Mouse (Mus musculus) heart, postnatal 10 days (tissue): ENCODE measurements around the gene Rbfox2. TPM values are rescaled to one million over a fixed set of nuclear protein-coding genes. Genes with fewer than 3 reads are reported as not detected.

Source experiments
- DNase-seq, 2 experiments: peaks; one replicate each; pipeline ENCODE4 v3.0.0; 2021
- intact Hi-C: fragments of 180-260 bp; cut with DNase I; formaldehyde crosslinking; loops from one replicate; pipeline ENCODE4 v1.15.1; 2025
- total RNA-seq, 2 experiments: library from RNA; stranded (reverse); gene quantifications; 2 replicates each; pipeline ENCODE4 v1.2.3; 2021

Rbfox2 gene
- total RNA-seq, 2 experiments from 2014 or later = 134 to 153 TPM

GRCm38 (mm10) chr15:77119666-77120065, 187.1 kb downstream of the Rbfox2 start:
- intact Hi-C loops = no loop called here
- no peak for DNase-seq

GRCm38 (mm10) chr15:77117209-77117608, 189.6 kb downstream of the Rbfox2 start:
- DNase-seq = no peak
- intact Hi-C loops = no loop called here

GRCm38 (mm10) chr15:77116139-77116722, 190.6 kb downstream of the Rbfox2 start:
- intact Hi-C loops = no loop called here
- DNase-seq = no peak

- DNase-seq = no peak
- intact Hi-C loops = no loop called here
These were observed 191.3 kb downstream of the Rbfox2 start for GRCm38 (mm10) chr15:77115456-77115855.

GRCm38 (mm10) chr15:77113591-77113990, 193.2 kb downstream of the Rbfox2 start:
- DNase-seq = no peak
- intact Hi-C loops = no loop called here

GRCm38 (mm10) chr15:77112378-77112777, 194.4 kb downstream of the Rbfox2 start:
- no peak for DNase-seq
- intact Hi-C loops = no loop called here

- no peak for DNase-seq
- intact Hi-C loops = no loop called here
These were observed 194.9 kb downstream of the Rbfox2 start for GRCm38 (mm10) chr15:77111924-77112323.

GRCm38 (mm10) chr15:77110452-77110851, 196.4 kb downstream of the Rbfox2 start:
- no peak for DNase-seq
- intact Hi-C loops = no loop called here

- DNase-seq = peak in 1 of 2 experiments; percentile 29
- intact Hi-C loops = no loop called here
These were observed 199.5 kb downstream of the Rbfox2 start for GRCm38 (mm10) chr15:77107169-77107908.

GRCm38 (mm10) chr15:77105273-77105672, 201.5 kb downstream of the Rbfox2 start:
- intact Hi-C loops = no loop called here
- no peak for DNase-seq

GRCm38 (mm10) chr15:77104349-77105158, 202.2 kb downstream of the Rbfox2 start:
- intact Hi-C loops = loop anchor here (5.0 kb wide), 1 partner anchor 263 kb away; no protein-coding TSS in a partner anchor
- DNase-seq = peak in 1 of 2 experiments; percentile 19

GRCm38 (mm10) chr15:77102685-77103084, 204.1 kb downstream of the Rbfox2 start:
- DNase-seq = no peak
- intact Hi-C loops = loop anchor here (5.0 kb wide), 1 partner anchor 265 kb away; no protein-coding TSS in a partner anchor

- intact Hi-C loops = loop anchor here (5.0 kb wide), 1 partner anchor 268 kb away; no protein-coding TSS in a partner anchor
These were observed 207.0 kb downstream of the Rbfox2 start for GRCm38 (mm10) chr15:77099756-77100155.

GRCm38 (mm10) chr15:77097358-77097757, 209.4 kb downstream of the Rbfox2 start:
- intact Hi-C loops = no loop called here

More at GRCm38 (mm10) chr15:77099756-77100155, 207.0 kb downstream of the Rbfox2 start:
- no peak for DNase-seq

GRCm38 (mm10) chr15:77095216-77095615, 211.6 kb downstream of the Rbfox2 start:
- no peak for DNase-seq
- intact Hi-C loops = no loop called here

More at GRCm38 (mm10) chr15:77097358-77097757, 209.4 kb downstream of the Rbfox2 start:
- DNase-seq = no peak

GRCm38 (mm10) chr15:77094431-77094830, 212.4 kb downstream of the Rbfox2 start:
- no peak for DNase-seq
- intact Hi-C loops = no loop called here

GRCm38 (mm10) chr15:77091394-77091793, 215.4 kb downstream of the Rbfox2 start:
- intact Hi-C loops = no loop called here
- DNase-seq = no peak

GRCm38 (mm10) chr15:77090531-77090930, 216.3 kb downstream of the Rbfox2 start:
- intact Hi-C loops = no loop called here
- DNase-seq = no peak

- DNase-seq = no peak
- intact Hi-C loops = loop anchor here (5.0 kb wide), 1 partner anchor 128 kb away; no protein-coding TSS in a partner anchor
These were observed 217.6 kb downstream of the Rbfox2 start for GRCm38 (mm10) chr15:77089249-77089648.

- intact Hi-C loops = loop anchor here (5.0 kb wide), 1 partner anchor 131 kb away; no protein-coding TSS in a partner anchor
- DNase-seq = no peak
These were observed 220.3 kb downstream of the Rbfox2 start for GRCm38 (mm10) chr15:77086488-77086887.

GRCm38 (mm10) chr15:77085818-77086217, 221.0 kb downstream of the Rbfox2 start:
- DNase-seq = peak; percentile 84 to 85
- intact Hi-C loops = loop anchor here (5.0 kb wide), 1 partner anchor 131 kb away; no protein-coding TSS in a partner anchor
